Mouse (Mus musculus) right cerebral cortex, adult 18-20 months (tissue): ENCODE data around the gene Gtsf1.

Experiments used
- DNase-seq: peaks from one replicate; pipeline ENCODE4 v3.0.0; 2022; ENCODE audit warnings: mixed read lengths

Gtsf1 gene

DNA sequence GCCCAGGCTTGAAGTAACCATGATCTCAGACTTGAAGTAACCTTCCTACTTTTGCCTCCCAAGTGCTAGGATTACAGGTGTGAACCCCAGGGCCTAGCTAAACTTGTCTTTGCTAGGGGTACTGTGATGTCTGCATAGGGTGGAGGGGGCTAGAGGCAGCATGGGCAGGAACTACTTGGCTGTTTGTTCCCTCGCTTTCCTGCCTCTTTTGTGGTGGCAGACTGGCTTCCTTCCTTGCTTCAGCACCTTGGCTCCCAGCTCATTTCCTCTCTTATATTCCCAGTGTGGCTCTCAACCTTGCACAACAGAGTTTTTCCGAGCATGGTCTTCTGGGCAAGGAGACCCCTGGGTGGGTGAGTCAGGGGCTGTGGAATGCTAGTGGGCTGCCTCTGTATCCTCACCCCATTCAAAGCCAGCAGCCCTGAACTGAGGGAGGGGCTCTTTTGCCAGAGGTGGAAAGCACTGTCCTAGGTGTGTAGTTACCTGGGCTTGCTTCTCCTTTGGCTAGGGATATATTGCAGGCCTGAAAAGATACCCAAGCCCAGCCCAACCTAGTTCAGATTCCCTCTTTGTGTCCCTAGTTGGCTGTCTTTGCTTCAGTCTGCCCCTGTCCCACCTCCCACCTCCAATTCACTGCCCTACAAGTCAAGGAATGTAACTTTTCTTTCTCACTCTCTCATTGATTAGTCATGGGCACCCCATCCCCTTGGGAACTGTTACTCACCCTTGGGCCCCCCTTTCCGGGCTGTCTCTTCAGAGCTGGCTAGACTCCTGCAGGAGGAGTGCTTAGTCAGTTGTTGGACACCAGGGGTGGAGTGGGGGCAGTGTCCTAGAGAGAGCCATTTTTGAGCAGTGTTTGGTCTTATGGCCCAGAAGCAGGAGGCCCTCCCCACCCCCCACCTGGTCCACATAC is 52.3 kb downstream of the Gtsf1 start:
- DNase-seq, result no peak

DNA sequence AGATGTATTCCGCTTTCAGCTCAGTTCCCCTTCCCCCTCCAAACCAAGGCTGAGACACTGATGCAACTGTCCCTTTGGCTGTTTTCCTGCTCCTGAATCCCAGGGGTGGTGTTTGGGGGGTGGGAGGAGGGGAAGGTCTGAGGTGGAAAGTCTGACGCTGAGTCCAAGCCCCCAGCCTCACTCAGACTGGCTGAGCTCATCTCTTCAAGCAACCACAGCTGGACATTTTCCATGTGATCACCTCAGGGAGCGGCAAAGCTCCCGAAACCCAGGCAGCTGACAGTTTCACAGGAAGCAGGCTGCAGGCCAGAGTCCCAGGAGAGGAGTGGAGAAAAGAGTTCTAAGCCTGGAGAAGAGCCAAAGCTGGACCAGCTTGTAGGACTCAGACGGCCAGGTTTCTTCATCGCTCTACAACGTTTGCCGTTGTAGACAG is 53.4 kb downstream of the Gtsf1 start:
- no peak for DNase-seq

DNA sequence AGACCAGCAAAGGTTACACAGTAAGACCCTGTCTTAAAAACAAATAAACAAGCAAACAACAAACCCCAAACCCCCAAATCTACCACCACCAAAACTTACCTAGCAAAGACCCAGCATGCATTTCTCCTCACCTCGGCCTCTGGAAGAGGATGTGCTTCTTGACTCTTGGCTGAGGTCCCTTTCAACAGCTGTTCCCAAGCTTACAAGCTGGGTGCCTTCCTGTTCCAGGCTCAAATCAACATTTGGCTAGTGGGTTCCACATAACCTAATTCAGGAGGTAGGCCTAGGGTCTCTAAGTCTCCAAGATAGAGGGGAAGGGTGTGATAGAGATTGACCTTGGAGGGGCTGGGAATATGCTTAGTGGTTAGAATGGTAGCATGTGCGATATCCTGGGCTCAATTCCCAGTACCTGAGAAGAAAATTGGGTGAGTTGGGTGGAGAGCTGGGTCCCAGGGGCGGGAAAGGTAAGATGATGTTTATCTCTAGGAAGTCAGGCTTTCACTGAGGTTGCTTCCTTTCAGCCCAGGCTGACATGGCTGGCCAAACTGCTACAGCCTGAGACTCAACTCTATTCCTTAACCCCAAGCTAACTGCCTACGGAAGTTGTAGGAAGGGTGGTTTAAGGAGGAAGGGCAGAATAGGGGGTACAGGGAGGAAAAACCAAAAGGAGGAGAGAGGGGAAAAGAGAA is 55.0 kb downstream of the Gtsf1 start:
- no peak for DNase-seq

DNA sequence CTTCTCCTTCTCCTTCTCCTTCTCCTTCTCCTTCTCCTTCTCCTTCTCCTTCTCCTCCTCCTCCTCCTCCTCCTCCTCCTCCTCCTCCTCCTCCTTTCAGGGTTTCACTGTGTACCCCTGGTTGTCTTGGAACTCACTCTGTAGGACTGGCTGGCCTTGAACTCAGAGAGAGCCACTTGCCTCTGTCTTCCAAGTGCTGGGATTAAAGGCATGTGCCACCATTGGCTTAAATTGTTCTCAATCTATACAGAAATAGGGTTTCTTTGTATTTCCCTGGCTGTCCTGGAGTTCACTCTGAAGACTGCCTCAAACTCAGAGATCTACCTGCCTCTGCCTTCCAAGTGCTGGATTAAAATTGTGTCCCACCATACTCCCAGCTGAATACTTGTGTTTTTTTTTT is 57.8 kb downstream of the Gtsf1 start:
- no peak for DNase-seq

DNA sequence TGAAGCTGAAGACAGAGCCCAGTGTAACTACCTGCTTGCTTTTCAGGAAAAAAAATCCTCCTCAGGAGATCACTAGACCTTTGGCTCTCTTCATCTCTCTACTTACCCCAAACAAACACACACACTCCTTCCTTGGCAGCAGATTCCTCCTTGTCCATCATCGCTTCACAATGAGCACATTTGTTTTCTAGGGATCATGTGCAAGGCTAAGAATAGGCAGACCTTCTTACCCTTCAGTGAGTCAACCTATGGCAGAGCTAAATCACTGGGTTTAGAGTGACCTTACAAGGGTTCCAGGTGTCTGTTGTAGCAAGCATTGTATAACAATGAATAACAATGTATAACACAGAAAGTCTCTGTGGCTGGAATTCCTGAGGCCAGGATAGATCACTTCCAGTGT is 58.5 kb downstream of the Gtsf1 start:
- DNase-seq, result no peak

DNA sequence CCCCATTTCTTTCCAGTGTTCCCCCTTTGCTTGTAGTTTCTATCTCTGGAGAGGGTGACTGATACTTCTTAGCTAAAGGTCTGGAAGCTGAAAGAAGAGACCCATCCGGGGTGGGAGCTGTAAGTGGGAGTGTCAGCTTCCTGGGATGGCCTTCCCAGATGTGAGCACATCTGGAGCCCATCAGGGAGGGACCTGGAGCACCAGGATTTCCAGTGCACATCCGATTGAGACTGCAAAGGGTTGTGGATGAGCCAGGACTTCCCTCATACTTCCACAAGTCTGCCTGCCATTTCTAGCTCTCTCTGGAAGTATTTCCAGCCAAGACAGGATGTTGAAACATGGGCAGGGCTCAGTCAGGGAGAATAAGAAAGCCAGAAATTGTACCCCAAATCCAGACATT is 59.1 kb downstream of the Gtsf1 start:
- DNase-seq, result no peak

DNA sequence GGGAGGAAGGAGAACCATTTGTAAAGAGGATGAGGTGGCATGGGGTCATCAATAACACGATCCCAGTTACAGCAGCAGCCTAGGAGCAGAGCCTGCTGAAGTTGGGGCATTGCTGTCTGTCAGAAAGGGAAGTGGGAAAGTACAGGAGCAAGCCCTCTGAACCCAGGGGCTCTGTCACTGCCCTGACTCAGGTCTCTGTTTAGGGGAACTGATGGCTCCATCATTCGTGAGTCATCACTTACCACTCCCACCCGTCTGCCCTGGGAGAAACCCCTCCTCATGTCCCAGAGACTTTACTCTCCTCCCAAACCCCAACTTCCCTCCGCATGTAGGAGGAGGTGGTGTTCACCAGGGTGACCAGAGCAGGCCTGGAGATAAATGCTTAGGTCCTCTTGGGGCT is 59.8 kb downstream of the Gtsf1 start:
- no peak for DNase-seq

DNA sequence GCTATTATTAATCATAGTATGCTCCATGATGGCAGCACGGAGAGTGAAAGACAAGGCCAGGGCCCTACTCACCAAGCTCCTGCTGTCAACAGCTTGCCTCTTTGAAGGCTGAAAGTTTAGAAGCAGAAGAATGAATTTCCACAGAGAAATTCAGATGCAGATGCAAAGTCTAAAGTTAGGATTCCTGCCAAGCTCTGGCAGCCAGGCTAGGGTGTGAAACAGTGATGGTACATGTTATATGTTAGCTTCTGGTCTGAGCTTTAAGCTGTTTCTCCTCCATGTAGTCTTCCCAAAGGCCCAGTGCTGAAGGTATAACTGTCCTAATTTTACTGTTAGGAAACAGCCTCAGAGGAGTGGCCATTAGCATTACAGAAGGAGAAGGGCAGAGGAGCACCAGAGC is 61.1 kb downstream of the Gtsf1 start:
- peak; percentile 49 for DNase-seq

DNA sequence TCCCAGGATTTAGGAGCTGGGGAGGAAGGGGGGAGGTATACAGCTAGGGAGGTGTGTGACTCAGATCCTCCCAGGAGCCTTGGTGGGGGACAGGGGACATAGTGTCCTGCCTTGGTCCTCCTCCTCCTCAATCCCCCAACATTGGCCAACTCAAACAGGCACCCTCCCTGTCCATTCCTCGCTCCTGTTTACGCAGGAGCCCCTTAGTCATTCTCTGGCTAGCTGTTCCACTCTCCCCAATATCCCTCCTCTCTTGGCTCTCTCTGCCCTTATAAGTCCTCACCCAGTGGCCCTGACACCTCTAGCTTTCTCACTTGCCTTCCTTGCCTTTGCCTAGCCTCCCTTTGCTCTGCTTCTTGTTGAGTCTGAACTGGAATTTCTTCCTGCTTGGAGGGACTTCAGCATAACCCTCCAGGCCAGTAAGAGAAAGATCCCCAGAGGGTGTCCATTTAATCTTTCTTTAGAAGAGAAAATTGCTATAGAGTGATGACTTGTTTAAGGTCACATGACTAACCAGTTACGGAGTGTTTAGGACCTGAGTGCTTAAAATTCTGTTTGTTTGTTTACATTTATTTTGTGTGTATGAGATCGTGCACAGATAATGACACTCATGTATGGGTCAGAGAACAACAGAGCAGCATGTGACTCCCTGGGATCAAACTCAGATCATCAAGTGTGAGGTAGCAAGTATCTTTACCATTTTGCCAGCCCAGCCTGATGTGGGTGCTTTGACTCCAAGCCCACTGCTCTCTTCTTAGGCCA is 61.9 kb downstream of the Gtsf1 start:
- DNase-seq, result no peak

DNA sequence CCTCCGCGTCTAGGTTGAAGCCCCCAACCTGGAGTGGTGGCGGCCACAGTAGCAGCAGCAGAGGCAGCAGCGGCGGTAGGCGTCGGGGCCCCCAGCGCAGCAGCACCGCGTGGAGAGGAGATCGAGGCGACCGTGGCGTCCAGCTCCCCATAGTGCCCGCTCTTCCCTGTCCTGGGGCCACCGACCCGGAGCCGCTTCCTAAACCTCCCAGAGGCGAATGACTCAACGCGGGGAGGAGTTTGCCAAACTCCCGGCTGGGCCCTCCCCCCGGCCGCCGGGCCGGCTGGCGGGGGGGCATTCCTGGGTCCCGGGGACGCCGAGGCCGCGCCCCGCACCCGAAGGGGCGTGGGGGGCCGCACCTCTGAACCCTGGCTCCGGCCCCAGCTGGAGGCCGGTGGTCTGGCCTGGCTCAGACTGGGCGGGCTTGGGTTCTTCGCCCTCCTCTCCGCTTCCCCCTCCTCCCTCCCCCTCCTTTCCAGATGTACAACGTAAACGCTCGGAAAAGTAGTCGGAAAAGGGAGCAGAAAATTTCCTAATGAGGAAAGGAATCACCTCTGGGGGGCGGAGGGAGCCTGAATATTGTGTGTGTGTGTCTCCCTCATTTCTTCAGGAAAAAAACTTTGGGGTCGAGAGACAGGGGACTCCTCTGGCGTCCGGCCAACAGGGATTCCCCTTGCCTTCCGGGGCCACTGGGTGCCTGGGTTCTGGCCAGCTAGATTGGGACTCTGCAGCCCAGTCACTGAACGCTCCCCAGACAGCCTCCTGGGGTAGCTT is 63.7 kb downstream of the Gtsf1 start, which contains the start of gene Itga5:
Gene Itga5, minus strand, starts transcription at position 388 of the 774 bp plus-strand sequence.
- DNase-seq, result no peak

DNA sequence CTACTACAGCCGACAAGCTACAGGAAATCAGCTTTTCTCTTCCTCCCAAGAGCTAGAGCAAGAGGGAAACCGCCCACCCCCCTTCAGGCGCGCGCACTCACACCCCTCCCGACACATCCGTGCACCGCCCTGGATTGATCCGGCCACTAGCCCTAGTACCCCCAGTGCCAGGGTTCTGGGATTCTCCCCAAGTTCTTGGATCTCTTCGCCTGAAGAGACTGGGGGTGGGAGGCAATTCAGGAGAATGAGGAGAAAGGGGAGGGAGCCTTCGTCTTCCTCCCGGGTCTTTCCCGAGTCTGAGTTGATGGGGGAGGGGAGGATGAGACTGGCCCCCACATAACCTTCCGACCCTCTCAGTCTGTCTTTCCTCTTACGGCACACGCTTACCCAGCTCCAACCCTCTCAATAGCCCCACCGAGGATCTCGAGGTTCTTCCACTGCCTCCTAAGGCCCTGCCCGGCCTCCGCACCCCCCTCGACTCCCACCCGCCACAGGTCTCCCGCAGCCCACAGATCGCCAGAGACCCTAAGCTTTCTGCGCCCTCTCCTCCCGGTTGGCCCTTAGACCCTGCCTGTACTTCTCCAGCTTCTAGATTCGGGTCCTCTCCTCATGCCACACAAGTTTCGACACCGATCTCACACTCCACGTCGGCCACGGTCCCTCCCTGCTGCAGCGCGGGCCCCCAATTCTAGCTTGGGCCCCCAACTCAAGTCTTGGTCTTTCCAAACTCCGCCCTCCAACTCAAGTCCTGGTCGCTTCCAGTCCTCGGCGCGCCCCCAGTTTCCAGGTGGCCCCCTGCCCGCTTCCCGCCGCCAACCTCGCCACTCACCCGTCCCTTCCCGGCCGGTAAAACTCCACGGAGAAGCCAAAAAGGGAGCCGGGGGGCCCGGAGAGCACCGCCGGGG is 64.5 kb downstream of the Gtsf1 start:
- no peak for DNase-seq

DNA sequence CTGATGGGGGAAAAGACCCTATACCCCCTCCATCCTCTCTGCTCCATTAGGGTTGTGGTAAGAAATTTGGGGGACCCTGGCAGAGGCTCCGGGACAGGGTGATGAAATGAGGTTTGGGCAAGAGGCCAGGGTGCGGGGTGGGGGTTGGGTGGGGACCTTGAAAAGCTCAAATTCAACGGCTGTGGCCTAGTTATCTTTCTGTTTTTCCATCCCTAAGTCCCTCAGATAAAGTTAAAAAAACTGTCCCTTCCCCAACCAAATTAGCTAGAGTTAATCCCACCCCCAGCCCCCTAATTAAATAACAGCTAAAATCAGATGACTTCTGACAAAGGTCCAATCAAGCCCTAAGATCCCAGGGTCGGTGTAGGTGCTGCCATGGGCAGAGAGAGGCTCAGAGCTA is 65.5 kb downstream of the Gtsf1 start:
- no peak for DNase-seq

DNA sequence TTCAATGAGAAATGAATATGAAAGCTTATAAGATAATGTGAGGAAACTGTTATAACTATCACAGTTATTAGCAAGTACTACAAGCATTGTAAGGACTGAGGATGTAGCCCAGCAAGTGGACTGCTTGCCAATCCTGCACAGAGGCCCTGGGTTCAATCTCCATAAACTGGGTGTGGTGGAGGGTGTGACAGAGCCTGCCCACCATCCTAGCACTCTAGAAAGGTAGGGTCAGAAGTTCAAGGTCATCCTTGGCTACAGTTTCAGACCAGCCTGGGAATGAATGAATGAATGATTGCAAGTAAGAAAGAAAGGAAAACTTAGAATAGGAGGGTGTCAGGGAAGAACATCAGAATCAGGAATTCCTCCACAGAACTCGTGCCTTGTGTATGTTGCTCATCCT is 66.5 kb downstream of the Gtsf1 start:
- no peak for DNase-seq

DNA sequence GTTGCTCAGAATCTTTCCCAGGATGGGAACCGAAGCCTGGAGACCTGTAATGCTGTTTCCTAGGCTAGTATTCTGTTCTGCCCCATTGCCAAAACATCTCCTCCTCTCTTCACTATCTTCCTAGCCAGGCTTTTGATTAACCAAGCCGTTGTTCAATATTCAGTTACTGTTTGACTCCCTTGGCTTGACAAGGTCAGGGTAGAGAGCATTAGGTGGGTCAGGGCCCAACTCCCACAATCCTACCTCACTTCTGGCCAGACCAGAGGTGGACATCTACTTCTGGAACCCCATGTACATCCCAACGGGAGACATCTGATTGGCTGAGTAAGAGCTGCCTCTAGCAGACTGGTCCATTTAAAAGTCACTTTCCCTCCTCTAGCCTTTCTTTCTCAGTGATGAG is 67.3 kb downstream of the Gtsf1 start:
- DNase-seq, result no peak

DNA sequence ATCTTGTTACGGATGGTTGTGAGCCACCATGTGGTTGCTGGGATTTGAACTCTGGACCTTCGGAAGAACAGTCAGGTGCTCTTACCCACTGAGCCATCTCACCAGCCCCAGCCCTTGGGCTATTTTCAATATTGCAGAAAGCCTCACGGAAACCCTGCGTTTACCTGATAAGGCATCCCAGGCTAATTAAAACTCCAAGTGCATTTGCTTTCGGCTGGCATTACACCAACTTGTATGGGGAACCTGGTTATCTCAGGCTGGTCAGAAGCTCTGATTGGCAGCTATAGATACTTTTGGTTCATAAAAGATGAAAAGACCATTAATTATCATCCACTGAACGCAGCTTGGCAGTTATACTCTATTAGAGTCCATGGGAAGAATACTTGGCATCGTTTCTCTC is 67.9 kb downstream of the Gtsf1 start:
- no peak for DNase-seq

DNA sequence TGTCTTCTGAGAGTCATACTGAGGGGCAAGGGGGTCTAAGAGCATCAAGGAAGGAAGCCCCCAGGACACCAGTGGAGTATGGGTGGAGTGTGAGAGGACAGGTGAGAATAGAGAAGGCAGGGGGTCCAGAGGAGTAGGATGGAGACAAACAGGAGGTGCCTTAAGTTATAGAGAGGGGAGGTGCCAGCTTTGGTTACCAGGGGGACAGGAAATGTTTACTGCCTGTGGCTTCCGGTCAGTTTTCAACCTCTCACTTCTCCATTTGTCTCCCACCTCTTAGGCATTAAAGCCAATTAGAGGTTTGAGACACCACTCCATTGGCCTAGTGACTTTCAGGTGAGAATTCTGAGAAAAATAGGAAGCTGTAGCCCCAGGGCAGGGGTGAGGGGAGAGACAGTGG is 69.0 kb downstream of the Gtsf1 start:
- DNase-seq, result no peak

DNA sequence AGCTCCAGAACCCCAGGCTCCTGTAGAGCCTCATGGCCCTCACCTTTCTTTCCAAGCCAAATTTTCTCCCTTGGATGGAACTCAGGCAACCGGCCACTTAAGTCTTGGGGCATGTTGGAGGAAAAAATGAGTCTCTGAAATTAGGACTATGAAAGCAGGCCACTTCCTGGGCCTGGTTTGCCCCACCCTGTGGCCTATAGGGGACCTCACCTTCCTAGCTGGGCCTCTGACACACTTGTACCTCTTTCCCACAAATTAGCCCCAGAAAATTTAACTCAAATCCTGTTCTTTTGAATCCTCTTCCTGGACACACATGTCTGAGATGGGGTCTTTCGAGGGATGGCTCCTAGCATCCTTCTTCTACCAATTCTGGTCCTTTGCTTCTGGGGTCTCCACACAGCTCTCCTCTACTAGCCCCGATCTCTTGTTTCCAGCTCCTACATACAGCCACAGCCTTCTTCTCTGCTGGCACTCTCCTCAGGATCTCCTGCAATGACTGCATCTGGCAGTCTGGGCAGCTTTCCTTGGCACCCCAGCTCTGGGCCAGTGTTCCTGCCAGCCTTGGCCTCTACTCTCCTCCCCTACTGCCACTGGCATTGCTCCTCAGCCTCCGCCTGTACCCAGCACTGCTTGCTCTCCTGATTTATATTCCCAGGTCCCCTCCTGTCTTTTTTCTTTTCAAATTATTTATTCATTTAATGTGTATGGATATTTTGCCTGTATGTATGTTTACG is 70.2 kb downstream of the Gtsf1 start:
- DNase-seq, result no peak

DNA sequence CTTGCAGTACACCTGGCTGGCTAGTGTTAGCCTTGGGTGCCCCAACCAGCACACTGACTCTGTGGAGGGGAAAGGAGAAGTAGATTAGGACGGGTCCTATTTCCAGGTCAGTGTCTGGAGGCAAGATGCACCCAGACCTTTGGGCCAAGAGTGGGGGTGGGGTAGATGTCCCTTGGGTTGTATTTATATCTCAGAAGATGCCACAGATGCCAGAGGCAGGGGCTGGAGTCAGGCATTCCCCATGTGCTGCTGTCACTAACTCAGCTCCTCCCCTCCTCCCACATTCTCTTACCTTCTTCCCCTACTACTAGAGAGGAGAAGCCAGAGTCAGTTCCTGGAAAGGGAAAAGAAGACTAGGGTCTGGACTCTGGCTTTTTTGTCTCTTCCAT is 71.2 kb downstream of the Gtsf1 start:
- DNase-seq, result no peak

DNA sequence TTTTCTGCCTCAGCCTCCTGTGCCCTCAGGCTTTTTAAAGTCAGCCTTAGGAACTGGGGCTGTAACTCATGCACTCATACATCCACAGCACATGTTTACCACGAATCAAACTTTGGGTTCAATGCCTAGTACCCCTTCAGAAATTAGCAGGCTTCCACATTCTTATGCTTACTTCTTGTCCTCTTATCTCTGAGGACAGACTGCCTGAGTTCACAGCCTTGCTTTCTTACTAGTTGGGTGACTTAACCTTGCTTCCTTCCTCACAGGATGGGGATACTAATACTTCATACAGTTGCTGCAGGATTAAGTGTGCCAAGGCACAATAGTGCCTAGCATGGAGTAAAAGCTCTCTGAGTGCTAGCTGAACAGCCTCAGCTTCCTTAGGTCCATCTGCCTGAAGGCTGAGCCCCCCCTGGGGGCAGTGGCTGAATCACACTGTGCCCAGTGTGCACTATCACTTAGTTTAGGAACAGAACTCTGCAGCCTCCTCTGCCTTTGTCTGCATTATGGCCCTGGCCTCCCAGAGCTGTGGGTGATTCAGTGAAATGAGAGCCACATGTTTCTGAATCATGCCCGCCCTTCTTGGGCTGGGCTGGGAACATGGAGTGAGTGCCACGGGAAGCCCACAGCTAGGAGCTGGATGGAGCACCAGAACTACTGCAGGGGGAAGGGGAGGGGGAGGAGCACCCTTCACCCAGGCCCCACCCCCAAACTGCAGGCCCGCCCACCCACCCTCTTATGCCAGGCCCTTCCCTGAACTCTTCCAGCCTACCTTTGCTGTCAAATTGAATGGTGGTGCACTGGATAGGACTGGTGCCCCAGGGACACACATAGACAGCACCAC is 71.8 kb downstream of the Gtsf1 start:
- DNase-seq, result no peak

DNA sequence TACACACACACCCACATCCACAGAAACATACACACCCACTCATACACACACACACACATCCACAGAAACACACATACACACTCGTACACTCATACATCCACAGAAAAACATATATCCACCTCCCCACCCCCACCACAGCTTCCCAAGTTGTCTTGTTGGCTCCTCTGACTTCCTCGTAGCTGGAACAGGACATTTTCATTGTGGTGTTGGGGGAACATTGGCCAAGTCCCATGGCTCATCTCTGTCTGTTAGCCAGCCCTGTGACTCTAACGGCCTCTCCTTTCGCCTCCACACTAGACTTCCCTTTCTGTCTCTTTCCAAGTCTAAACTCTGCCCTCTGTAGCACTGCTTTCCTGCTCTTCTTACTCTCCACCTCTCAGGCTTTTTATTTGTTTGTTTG is 72.5 kb downstream of the Gtsf1 start:
- DNase-seq, result no peak
